Mouse (Mus musculus) adrenal gland, adult 10 weeks (tissue): ENCODE measurements around the gene Pogk. TPM values are rescaled to one million over a fixed set of nuclear protein-coding genes. Genes with fewer than 3 reads are reported as not detected.

Experiments
- polyA plus RNA-seq: library from polyadenylated mRNA; stranded (reverse); fragments of 350-450 nt; fragmentation: Illumina TruSeq; extraction: RNeasy Lipid Tissue Mini Kit (QIAGEN cat#74804); gene quantifications from one replicate; pipeline ENCODE4 v1.2.3, GENCODE M21; 2014; ENCODE audit warnings: low read depth, low replicate concordance

Gene Pogk
- polyA plus RNA-seq, result 27.2 TPM

DNA sequence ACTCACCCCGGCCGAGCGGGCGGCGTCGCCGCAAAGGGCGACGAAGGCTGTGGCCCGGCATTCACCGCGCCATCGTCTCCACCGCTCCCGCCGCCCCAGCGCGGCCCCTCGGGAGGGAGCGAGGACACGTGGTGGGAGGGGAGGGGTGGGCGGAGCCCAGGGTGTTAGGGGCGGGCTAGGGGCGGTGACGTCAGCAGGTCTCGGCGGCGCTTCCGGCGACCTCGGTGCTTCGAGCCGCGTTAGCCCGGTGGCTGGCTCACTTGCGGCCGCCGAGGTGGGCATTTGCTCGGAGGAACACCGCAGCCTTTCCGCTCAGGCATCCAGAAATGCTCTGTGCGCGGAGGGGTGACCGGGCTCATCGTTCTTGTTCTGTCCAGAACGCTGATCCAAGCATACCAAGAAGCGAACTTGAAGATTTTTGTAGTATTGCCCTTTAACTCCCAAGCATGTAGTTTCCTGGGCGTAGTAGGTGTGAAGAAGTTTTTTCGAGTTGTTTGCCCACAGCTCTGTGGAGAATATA lies at the start of gene Pogk:
Gene Pogk, minus strand, starts transcription at position 163 of the 520 bp plus-strand sequence.

DNA sequence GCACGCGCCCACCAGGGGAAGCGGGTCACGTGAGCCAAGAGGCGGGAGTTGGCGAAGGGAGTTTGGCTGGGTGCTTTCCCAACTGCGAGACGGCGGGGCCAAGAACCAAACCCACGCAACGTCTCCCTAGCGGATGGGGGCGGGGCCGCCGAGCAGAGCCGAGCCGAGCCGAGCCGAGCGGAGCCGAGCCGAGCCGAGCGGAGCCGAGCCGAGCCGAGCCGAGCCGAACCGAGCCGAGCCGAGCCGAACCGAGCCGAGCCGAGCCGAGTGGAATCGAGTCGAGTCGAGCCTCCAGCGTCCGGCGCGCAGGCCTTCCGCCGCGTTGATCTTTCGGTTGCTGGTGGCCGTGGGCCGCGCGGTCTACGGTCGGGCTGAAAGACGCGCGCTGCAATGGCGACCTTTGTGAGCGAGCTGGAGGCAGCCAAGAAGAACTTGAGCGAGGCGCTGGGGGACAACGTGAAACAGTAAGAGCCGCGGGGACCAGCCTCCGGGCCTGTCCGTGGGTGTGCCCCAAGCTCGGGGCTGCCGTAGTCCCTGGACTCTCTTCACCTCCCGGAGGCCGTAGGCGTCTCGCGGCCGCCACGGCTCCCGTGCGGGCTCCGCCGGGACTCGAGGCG lies 30.5 kb downstream of the Pogk start, which contains the start of gene Tada1:
Gene Tada1, plus strand, starts transcription at position 85 of the 617 bp plus-strand sequence.

Other genes starting within 250 kb of the Pogk start
- gene Mael, start 171.1 kb downstream of the Pogk start, polyA plus RNA-seq, result not detected
- gene Ildr2, start 155.7 kb downstream of the Pogk start, polyA plus RNA-seq, result 8.0 TPM
- 21.6 TPM for gene Tada1, start 30.8 kb downstream of the Pogk start, polyA plus RNA-seq
- gene Gm4846, start 87.7 kb upstream of the Pogk start, polyA plus RNA-seq, result 0.64 TPM
- gene Gm4847, start 237.8 kb upstream of the Pogk start, polyA plus RNA-seq, result not detected